Mouse (Mus musculus) lung, embryonic 16.5 days (tissue): ENCODE results near the gene Aldh1a1. TPM values are rescaled to one million over a fixed set of nuclear protein-coding genes. Genes with fewer than 3 reads are reported as not detected.

Experiments
- ATAC-seq: fragments of 200-750 bp; cut with Nextera tagmentation; 2 replicates; pipeline ENCODE4 v1.8.0; 2017; ENCODE audit warnings: low read depth, mild to moderate bottlenecking, moderate library complexity
- H3K27ac ChIP-seq: fragments of 300-500 bp; sonication (generic); 2 replicates; pipeline ENCODE4 v1.5.1; 2014; ENCODE audit warnings: mild to moderate bottlenecking, control low read depth, low read length
- H3K27me3 ChIP-seq: fragments of 300-500 bp; sonication (generic); 2 replicates; pipeline ENCODE4 v1.6.1; 2014; ENCODE audit warnings: low read depth, low read length, mixed read lengths; ENCODE audit not compliant: control insufficient read depth, insufficient read depth
- H3K36me3 ChIP-seq: fragments of 300-500 bp; sonication (generic); 2 replicates; pipeline ENCODE4 v1.6.1; 2014; ENCODE audit warnings: low read length; ENCODE audit not compliant: control insufficient read depth, insufficient read depth
- H3K4me1 ChIP-seq: fragments of 300-500 bp; sonication (generic); replicated peaks from 2 replicates; pipeline ENCODE4 v1.6.1; 2014; ENCODE audit warnings: low read length, mixed read lengths; ENCODE audit not compliant: control insufficient read depth, insufficient read depth
- H3K4me2 ChIP-seq: fragments of 300-500 bp; sonication (generic); 2 replicates; pipeline ENCODE4 v1.6.1; 2014; ENCODE audit warnings: low read depth, low read length, control low read depth
- H3K4me3 ChIP-seq: fragments of 300-500 bp; sonication (generic); 2 replicates; pipeline ENCODE4 v1.5.1; 2014; ENCODE audit warnings: mild to moderate bottlenecking, low read length, control low read depth
- H3K9ac ChIP-seq: fragments of 300-500 bp; sonication (generic); 2 replicates; pipeline ENCODE4 v1.6.1; 2014; ENCODE audit warnings: low read length, control low read depth
- H3K9me3 ChIP-seq: fragments of 300-500 bp; sonication (generic); 2 replicates; pipeline ENCODE4 v1.6.1; 2016; ENCODE audit warnings: low read length; ENCODE audit not compliant: control insufficient read depth
- WGBS: fragments of 180-500 bp; shearing (Covaris S2); extraction: QIAGEN DNeasy Blood & Tissue Kit; methylation state at CpG from one replicate; pipeline ENCODE4 v1.1.7; 2014; 5-methylcytosine and 5-hydroxymethylcytosine counted together
- polyA plus RNA-seq: library from polyadenylated mRNA; unstranded; fragments of >200 nt; fragmentation: Nextera tagmentation; extraction: Ambion mirVana; gene quantifications from 2 replicates; pipeline ENCODE4 v1.2.1, GENCODE M21; 2015

The Aldh1a1 gene
- polyA plus RNA-seq, 1 experiment from 2014 or later, result 28.1 TPM

GRCm38 (mm10) chr19:20562396-20562795 is 69.9 kb downstream of the Aldh1a1 start:
- H3K9ac ChIP-seq, result no peak overlapping the region
- H3K9me3 ChIP-seq, result no peaks in the 10 kb centered on the region
- H3K36me3 ChIP-seq, result no peaks in the 10 kb centered on the region
- no peak overlapping the region for H3K4me3 ChIP-seq
- no peak for ATAC-seq
- no peak overlapping the region for H3K4me2 ChIP-seq
- no peak overlapping the region for H3K27ac ChIP-seq
- no peaks in the 10 kb centered on the region for H3K4me1 ChIP-seq
- no peaks in the 10 kb centered on the region for H3K27me3 ChIP-seq

GRCm38 (mm10) chr19:20566294-20566693 is 73.8 kb downstream of the Aldh1a1 start:
- Histone ChIP-seq H3K9ac (no peak overlapping the region), H3K4me1 (no peaks in the 10 kb centered on the region), H3K4me2 (no peak overlapping the region), H3K36me3 (no peaks in the 10 kb centered on the region), H3K9me3 (no peaks in the 10 kb centered on the region), H3K27me3 (no peaks in the 10 kb centered on the region), H3K27ac (no peak overlapping the region), H3K4me3 (no peak overlapping the region)
- 49% methylated on average over 4 of the region's 4 CpGs for WGBS
- ATAC-seq, result peak; percentile 67; the same call in 1 of the 2 replicates

DNA sequence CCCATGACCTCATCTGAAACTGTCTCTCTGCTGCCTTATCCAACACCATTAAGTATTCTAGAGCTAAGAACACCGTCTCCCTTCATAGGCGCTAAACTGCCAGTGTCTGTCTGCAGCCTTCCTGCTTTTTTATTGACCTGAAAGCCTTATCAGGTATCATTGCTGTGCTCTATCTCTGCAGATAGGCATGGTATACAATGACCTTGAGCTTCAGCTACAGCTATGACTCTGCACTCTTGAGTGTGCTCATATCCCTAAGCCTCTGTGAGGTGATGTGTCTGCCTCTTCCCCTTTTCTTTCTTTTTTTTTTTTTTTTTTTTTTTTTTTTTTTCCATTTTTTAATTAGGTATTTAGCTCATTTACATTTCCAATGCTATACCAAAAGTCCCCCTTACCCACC is 74.5 kb downstream of the Aldh1a1 start:
- 97% methylated on average over 2 of the region's 2 CpGs for WGBS
- H3K36me3 ChIP-seq, result no peaks in the 10 kb centered on the region
- H3K27me3 ChIP-seq, result no peaks in the 10 kb centered on the region
- H3K4me3 ChIP-seq, result no peak overlapping the region
- no peak overlapping the region for H3K4me2 ChIP-seq
- H3K4me1 ChIP-seq, result no peaks in the 10 kb centered on the region
- H3K9ac ChIP-seq, result no peak overlapping the region
- no peaks in the 10 kb centered on the region for H3K9me3 ChIP-seq
- ATAC-seq, result no peak
- H3K27ac ChIP-seq, result no peak overlapping the region

DNA sequence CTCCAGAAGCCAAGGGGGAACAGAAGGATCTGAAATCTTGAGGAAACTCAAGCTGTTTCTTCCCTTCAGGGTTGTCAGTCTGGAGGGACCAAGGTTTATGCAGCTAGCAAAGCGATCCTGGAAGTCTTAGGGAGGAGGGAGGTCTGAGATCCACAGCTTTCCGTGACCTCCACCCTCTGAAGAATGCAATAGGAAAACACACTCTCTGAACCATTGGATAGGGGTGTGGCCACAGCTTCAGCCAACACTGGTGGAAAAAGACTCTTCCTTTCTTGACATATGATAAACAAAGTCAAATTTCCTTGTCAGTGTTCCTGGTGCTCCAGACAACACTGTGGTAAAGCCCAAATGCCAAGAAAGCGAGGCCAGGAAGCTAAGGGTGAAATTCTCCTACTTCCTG is 84.5 kb downstream of the Aldh1a1 start:
- H3K4me1 ChIP-seq, result peaks cover 6% of the 10 kb centered on the region; the same call in 1 of the 2 replicates
- WGBS, result 39% methylated on average over 3 of the region's 3 CpGs
- H3K36me3 ChIP-seq, result no peaks in the 10 kb centered on the region
- H3K4me3 ChIP-seq, result no peak overlapping the region
- no peaks in the 10 kb centered on the region for H3K9me3 ChIP-seq
- peak; percentile 87 for ATAC-seq
- H3K27ac ChIP-seq, result peak overlapping the region; percentile 69
- no peak overlapping the region for H3K9ac ChIP-seq
- H3K4me2 ChIP-seq, result no peak overlapping the region
- H3K27me3 ChIP-seq, result no peaks in the 10 kb centered on the region

GRCm38 (mm10) chr19:20577429-20577828 is 84.9 kb downstream of the Aldh1a1 start:
- peak overlapping the region; percentile 69 for H3K27ac ChIP-seq
- no peak overlapping the region for H3K9ac ChIP-seq
- H3K9me3 ChIP-seq, result no peaks in the 10 kb centered on the region
- peaks cover 6% of the 10 kb centered on the region; the same call in 1 of the 2 replicates for H3K4me1 ChIP-seq
- no peak overlapping the region for H3K4me2 ChIP-seq
- H3K4me3 ChIP-seq, result no peak overlapping the region
- ATAC-seq, result peak; percentile 94
- WGBS, result 37% methylated on average over 5 of the region's 5 CpGs
- H3K36me3 ChIP-seq, result no peaks in the 10 kb centered on the region
- H3K27me3 ChIP-seq, result no peaks in the 10 kb centered on the region

DNA sequence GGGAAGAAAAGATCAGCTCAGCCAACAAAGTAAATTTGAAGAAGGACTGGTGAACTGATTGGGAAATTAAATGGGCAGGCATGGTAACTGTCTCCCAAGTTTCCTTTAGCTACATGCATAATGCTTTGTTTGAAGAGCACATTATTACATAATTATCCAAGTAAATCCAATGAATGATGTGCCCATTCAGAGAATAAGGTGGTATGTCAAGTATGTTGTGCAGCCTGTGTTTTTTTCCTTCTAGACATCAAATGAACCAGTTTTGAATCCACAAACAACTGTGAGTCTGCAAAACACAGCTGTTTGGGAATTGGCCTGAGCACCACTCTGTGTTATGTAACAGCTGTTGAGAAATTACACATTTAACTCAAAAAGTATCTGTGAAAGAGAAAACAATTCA is 107.4 kb downstream of the Aldh1a1 start:
- Histone ChIP-seq H3K9ac (no peak overlapping the region), H3K4me3 (no peak overlapping the region), H3K27ac (no peak overlapping the region), H3K4me2 (no peak overlapping the region), H3K4me1 (no peaks in the 10 kb centered on the region; the same call in 1 of the 2 replicates), H3K36me3 (no peaks in the 10 kb centered on the region), H3K9me3 (no peaks in the 10 kb centered on the region), H3K27me3 (no peaks in the 10 kb centered on the region)
- ATAC-seq, result peak; percentile 95

GRCm38 (mm10) chr19:20601739-20602138 is 109.2 kb downstream of the Aldh1a1 start:
- H3K9me3 ChIP-seq, result no peaks in the 10 kb centered on the region
- peak; percentile 81 for ATAC-seq
- no peaks in the 10 kb centered on the region; the same call in 1 of the 2 replicates for H3K4me1 ChIP-seq
- WGBS, result 35% methylated on average over 3 of the region's 3 CpGs
- peak overlapping the region; percentile 47 for H3K27ac ChIP-seq
- no peak overlapping the region for H3K9ac ChIP-seq
- H3K4me2 ChIP-seq, result peak overlapping the region; percentile 46
- H3K36me3 ChIP-seq, result no peaks in the 10 kb centered on the region
- H3K4me3 ChIP-seq, result peak overlapping the region; percentile 25; the same call in 1 of the 2 replicates
- H3K27me3 ChIP-seq, result no peaks in the 10 kb centered on the region

DNA sequence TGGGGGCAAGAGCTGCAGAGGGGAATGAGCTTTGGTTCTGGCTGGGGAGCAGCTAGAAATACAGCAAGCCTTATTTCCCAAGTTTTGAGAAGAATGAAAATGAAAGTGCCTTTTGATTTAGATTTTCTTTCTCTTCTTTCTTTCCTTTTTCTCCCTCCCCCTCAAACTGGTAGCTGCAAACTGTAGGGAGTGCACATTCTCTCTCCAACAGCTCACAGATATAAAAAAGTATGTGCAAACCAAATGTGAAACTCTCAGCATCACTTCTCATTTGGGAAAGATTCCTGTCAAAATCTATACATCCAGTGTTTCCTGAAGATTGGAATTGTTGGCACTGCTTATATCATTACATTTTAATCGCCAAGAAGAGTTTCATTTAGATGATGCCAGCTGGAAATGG is 110.7 kb downstream of the Aldh1a1 start:
- no peak for ATAC-seq
- Histone ChIP-seq H3K9me3 (no peaks in the 10 kb centered on the region), H3K4me2 (no peak overlapping the region), H3K27me3 (no peaks in the 10 kb centered on the region), H3K27ac (no peak overlapping the region), H3K36me3 (no peaks in the 10 kb centered on the region), H3K4me1 (no peaks in the 10 kb centered on the region; the same call in 1 of the 2 replicates), H3K4me3 (no peak overlapping the region), H3K9ac (no peak overlapping the region)
- 72% methylated on average over 1 of the region's 1 CpGs for WGBS

DNA sequence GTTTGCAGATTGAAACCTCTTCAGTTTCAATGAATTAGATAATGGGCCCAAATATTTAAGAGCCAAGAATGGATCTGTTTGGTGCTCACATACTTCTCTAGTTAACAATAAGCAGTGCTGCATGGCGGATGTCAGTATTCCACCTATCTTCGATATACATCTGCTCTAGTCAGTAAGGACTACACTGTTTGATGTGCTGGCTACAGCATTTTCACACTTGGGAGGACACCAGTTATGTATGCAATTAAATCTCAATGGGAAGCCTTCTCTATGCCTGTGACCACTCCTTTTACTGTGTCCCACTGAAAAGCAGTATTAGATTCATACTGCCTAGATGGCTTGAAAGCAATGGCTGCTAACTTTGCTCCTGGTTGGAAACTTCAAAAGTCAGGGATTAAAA is 111.4 kb downstream of the Aldh1a1 start:
- H3K4me3 ChIP-seq, result no peak overlapping the region
- H3K4me2 ChIP-seq, result no peak overlapping the region
- H3K9me3 ChIP-seq, result no peaks in the 10 kb centered on the region
- H3K36me3 ChIP-seq, result no peaks in the 10 kb centered on the region
- no peak overlapping the region for H3K9ac ChIP-seq
- ATAC-seq, result no peak
- no peaks in the 10 kb centered on the region; the same call in 1 of the 2 replicates for H3K4me1 ChIP-seq
- H3K27me3 ChIP-seq, result no peaks in the 10 kb centered on the region
- 90% methylated on average over 2 of the region's 2 CpGs for WGBS
- no peak overlapping the region for H3K27ac ChIP-seq
